In the genomic region with DNA sequence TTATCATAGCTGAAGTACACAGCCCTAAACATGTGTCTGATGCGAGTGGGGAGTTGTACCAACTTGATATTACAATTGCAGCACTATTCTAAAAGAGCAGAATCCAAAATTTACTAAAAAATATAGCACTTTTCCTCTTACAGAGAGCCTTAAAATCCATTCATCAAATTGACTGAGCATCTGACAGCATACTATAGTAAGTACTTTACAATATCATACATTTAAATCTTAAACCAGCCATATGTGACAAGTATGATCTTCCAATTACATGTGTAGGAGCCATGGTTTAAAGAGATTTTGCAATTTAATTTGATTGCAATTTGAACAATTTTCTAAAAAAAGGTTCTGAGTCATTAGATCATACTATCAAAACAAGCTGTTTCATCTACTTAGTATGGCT, we compare ENCODE assay signal across 32 mouse cellular contexts.
"Had no signal": no experiment of that assay in that cellular context is flagged by ENCODE, and none has a peak within 500 bp of the region (broad histone marks: within the 10 kb centered on the region; RNA-seq: fewer than 3 reads in every experiment).

No protein-coding gene starts in this region.

- ATAC-seq: liver, embryonic 12.5 days; liver, postnatal 0 days; lung, postnatal 0 days; midbrain, embryonic 13.5 days; midbrain, embryonic 15.5 days; midbrain, embryonic 16.5 days had no signal

- DNase-seq: left cerebral cortex, postnatal 4 days; liver; liver, embryonic 13.5 days; liver, postnatal 0 days; lung, adult 18-20 months; lung, adult 2 months; lung, embryonic 14.5 days; lung, postnatal 10 days; lung, postnatal 14 days; lung, postnatal 36 days; lung, postnatal 4 days; midbrain, embryonic 14.5 days had no signal

- H3K4me3 ChIP-seq: limb, embryonic 10.5 days; limb, embryonic 12.5 days; limb, embryonic 13.5 days; limb, embryonic 15.5 days; liver, embryonic 12.5 days; liver, embryonic 13.5 days; liver, embryonic 15.5 days; lung, embryonic 15.5 days; megakaryocyte, embryonic 14.5 days; midbrain, embryonic 10.5 days; midbrain, embryonic 12.5 days; midbrain, embryonic 13.5 days; midbrain, embryonic 15.5 days; myocyte; neural tube, embryonic 12.5 days had no signal

- H3K36me3 ChIP-seq: limb, embryonic 10.5 days; limb, embryonic 12.5 days; limb, embryonic 13.5 days; limb, embryonic 15.5 days; liver, embryonic 12.5 days; liver, embryonic 13.5 days; liver, embryonic 15.5 days; lung, embryonic 15.5 days; midbrain, embryonic 10.5 days; midbrain, embryonic 12.5 days; midbrain, embryonic 13.5 days; midbrain, embryonic 15.5 days; neural tube, embryonic 12.5 days had no signal

- H3K27ac ChIP-seq: limb, embryonic 10.5 days; limb, embryonic 12.5 days; limb, embryonic 13.5 days; limb, embryonic 15.5 days; liver, embryonic 12.5 days; liver, embryonic 13.5 days; liver, embryonic 14.5 days; liver, embryonic 15.5 days; lung, embryonic 15.5 days; macrophage; midbrain, embryonic 10.5 days; midbrain, embryonic 12.5 days; midbrain, embryonic 13.5 days; midbrain, embryonic 15.5 days; neural tube, embryonic 12.5 days had no signal

- H3K9me3 ChIP-seq: limb, embryonic 10.5 days; limb, embryonic 12.5 days; limb, embryonic 13.5 days; limb, embryonic 15.5 days; liver, embryonic 12.5 days; liver, embryonic 13.5 days; liver, embryonic 15.5 days; lung, embryonic 15.5 days; megakaryocyte, embryonic 14.5 days; midbrain, embryonic 10.5 days; midbrain, embryonic 12.5 days; midbrain, embryonic 13.5 days; midbrain, embryonic 15.5 days; neural tube, embryonic 12.5 days had no signal

- H3K9ac ChIP-seq: limb, embryonic 12.5 days; limb, embryonic 13.5 days; limb, embryonic 15.5 days; liver, embryonic 12.5 days; liver, embryonic 13.5 days; liver, embryonic 14.5 days; liver, embryonic 15.5 days; liver, postnatal 0 days; lung, embryonic 14.5 days; lung, embryonic 15.5 days; midbrain, embryonic 12.5 days; midbrain, embryonic 13.5 days; midbrain, embryonic 15.5 days; neural tube, embryonic 12.5 days had no signal

- H3K4me2 ChIP-seq: limb, embryonic 12.5 days; limb, embryonic 13.5 days; limb, embryonic 15.5 days; liver, embryonic 11.5 days; liver, embryonic 12.5 days; liver, embryonic 13.5 days; liver, embryonic 15.5 days; lung, embryonic 14.5 days; lung, embryonic 15.5 days; midbrain, embryonic 11.5 days; midbrain, embryonic 12.5 days; midbrain, embryonic 13.5 days; midbrain, embryonic 15.5 days; neural tube, embryonic 12.5 days had no signal

- H3K27me3 ChIP-seq: limb, embryonic 12.5 days; limb, embryonic 13.5 days; limb, embryonic 15.5 days; liver, embryonic 12.5 days; liver, embryonic 13.5 days; liver, embryonic 15.5 days; lung, embryonic 15.5 days; megakaryocyte, embryonic 14.5 days; midbrain, embryonic 12.5 days; midbrain, embryonic 13.5 days; midbrain, embryonic 15.5 days; neural tube, embryonic 12.5 days had no signal

- H3K4me1 ChIP-seq: limb, embryonic 10.5 days; limb, embryonic 12.5 days; limb, embryonic 13.5 days; limb, embryonic 15.5 days; liver, embryonic 12.5 days; liver, embryonic 13.5 days; liver, embryonic 15.5 days; lung, embryonic 15.5 days; megakaryocyte, embryonic 14.5 days; midbrain, embryonic 10.5 days; midbrain, embryonic 12.5 days; midbrain, embryonic 13.5 days; midbrain, embryonic 15.5 days; neural tube, embryonic 12.5 days had no signal
